Mouse (Mus musculus) gonadal fat pad, adult 2 months (tissue): Measurements from ENCODE around the gene Aebp2. TPM values are rescaled to one million over a fixed set of nuclear protein-coding genes. Genes with fewer than 3 reads are reported as not detected.

Experiments used
- DNase-seq: peaks from one replicate; pipeline ENCODE4 v3.0.0-alpha.2; 2012; ENCODE audit warnings: low read depth
- polyA plus RNA-seq: library from polyadenylated mRNA; depleted of rRNA; stranded (reverse); fragments of >200 nt; gene quantifications from 2 replicates; pipeline ENCODE4 v1.2.3, GENCODE M21; 2012

The Aebp2 gene
- polyA plus RNA-seq, 1 experiment = 25.3 TPM

DNA sequence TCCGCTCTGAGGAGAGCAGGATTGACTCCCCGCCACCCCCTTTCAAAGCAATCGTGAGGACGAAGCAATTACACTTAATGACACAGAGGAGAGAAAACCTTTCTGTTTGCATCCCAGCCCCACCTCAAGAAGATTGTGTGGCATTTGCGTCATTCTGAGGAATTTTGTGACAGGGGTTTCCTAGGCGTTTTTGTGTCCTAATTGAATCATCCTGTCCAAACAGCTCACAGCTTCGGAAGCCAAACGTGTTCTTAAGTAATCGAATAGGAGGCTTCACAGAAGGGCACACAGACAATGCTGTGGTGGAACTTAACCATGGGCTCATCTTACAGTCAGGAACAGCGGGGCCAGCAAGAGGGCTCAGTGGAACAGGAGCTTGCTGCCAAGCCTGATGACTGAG is 15.9 kb upstream of the Aebp2 start:
- no peak for DNase-seq

DNA sequence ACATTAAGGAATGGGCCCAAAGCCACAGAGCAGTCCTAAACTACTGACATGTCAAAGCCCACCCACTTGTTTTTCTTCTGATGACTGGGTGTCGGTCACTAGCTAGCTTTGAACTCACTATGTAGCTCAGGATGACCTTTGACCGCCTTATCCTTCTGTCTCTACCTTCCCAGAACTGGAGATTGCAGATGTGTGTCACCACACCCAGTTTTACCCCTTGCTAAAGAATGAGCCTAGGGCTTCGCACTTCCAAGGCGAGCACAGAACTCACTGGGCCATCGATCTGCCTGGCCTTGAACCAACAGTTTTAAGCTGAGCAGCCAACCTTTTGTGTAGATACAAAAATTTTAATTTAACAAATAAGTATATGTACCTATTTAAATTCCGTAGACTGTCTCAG is 13.8 kb upstream of the Aebp2 start:
- no peak for DNase-seq

DNA sequence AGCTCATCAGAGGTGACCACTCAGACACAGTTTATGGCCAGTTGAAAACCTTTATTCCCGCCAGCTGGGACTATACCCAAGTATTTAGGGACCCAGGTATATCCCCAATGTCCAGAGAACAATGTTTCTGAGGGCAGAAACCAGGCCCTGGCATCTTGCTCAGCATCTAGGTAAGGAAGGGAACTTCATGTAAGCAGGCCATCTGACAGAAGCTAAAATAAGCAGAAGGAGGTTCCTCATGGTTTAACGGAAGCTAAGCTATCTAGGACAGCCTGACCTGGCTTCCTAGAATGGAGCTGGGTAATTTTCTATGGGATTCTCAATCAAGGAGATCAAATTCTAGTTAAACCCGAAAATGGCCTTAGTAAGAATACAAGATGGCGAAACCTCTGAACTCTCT is 12.9 kb upstream of the Aebp2 start:
- DNase-seq = no peak

DNA sequence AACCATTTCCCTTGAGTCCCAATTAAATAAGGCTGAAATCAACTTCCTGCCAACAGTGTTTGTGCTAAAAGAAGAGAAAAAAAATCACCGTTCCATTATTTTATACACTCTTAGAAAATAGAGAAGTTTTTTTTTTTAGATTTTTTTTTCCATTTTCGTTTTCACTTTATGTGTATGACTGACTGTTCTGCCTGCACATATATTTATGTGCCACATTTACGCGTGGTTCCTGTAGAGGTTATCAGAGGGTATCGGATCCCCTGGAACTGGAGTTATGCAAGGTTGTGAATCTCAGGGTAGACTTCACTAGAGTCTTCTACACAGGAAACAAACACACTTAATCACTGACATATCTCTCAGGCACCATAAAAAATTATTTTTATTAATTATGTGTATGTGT is 12.3 kb upstream of the Aebp2 start:
- DNase-seq = no peak

DNA sequence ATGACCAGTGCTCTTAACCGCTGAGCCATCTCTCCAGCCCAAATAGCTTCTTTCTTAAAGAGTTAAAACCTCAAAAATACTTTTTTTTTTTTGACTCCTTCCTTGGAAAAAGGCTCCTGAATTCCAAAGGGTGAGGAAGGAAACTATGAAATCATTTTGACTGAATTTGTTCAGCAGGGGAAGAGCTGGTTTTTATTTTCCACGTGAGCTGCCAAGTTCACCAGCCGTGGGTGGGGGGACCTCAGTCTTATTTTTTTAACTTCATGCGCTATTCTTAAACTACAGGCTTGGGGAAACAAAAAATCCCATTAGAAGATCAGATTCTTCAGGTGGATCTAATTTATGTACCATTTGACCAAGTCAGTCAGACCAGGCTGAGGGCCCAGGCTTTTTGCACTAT is 11.2 kb upstream of the Aebp2 start:
- no peak for DNase-seq

DNA sequence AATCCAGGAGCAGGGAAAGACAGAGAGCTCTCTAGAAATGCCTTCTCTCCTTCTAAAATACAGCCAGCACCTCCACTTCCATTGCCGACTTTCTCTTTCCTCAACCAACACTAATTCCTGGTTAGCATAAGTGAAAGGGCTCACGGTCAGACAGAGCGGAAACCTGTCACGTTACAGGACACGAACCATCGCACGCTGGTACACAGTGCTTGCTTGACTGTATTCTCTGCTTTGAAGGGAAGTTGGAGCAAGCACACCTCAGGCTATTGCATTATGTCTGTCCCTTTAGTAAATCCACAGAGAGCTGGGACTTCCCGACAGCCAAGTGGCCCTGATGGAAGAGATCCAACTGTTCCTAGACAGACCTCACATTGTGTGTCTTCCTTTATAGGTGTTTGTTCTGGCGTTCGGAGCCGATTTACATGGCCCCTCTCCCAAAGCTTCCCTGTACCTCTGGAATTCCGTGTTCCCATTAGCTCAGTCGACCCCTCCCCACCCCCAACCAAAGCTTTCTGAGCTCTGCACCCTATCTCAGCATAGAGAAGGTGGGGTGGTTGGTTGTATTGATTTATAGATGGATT is 10.5 kb upstream of the Aebp2 start:
- DNase-seq = no peak

DNA sequence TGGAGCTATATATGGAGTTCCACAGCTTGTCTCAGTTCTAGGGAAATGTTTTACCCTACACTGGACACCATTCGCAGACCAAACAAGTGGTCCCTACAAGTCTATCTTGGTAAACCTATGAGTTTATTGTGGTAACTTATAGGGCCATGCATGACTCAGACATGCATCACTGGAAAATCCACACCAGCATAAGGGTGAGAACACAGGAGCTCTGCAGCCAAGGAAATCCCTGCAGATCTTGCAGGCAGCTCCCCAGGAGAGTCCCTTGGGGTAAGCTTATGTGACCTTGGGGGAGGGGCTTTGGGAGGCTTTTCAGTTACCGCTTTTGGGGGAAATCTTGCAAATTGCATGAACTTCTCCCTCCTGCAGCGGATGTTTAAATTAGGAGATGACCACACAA is 8.6 kb upstream of the Aebp2 start:
- DNase-seq = no peak

DNA sequence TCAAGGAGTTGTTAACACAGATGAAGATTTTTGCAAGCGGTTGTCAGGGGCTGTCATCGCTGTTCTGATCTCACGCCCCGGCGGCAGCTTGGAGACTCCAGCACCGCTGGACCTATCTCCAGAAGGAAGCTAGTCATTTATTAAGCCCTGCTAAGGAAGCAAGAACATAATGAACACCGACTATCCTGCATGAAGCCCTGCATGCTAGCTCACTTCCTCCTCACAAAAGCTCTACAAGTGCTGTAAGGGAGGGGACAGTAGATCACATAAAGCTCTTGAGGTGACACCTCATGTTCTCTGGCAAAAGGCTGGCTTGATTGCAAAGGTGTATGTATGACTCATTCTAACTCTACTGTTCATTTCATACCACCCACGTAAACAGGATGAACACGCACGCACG is 7.8 kb upstream of the Aebp2 start:
- no peak for DNase-seq

DNA sequence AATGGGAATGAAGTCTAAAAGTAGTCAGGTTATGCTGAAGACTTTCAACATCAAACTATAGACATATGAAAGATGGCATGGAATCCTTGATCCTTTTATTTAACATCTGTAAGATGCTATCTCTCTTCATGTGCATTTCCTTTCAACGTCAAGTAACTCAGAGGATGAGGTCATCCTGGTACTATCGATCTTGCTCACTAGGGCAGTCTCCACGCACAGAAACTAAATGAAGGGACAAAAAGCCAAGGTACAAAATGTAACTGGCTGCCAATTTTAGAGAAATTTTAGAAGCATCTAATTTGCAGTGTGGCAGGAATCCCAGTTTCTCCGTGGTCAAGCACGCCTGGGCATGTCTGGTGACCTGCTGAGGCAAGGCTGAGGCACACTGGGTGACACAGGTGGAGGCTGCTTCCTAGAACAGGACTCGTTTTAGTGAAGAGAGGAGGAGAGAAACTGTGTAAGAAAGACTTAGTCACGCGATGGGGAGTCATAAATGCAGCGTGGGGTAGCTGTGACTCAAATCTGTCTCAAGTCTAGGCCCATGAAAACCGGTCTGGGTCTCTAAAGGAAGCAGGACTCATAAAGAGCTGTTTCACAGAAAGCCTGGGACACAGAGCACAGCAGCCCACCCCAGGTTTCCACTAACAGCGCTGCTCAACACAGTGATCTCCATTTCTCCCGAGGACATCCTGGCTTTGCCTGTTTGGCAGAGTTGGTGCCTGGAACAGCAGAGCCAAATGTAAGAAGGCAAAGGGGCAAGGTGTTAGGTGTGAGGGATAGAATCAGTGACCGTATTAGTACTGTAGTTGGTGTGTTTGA is 1.7 kb upstream of the Aebp2 start:
- no peak for DNase-seq

DNA sequence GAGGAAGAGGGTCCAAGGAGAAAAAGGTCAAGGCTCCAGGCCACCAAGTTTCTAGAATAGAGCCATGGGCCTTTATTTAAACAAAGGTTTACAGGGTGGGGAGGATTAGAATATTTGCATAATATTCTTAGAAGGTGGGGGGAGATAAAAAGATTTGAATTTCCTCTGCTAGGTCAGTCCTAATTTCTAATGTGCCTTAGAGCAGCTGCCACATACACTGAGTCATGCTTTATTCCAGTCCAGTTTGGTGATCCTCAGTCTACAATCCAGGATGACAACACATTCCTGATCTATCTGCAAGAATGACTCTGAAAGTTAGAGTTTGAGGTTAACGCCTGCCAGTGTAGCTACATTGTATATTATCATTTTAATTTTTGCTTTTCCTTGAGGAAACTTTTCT is 841 bp upstream of the Aebp2 start:
- DNase-seq = no peak

DNA sequence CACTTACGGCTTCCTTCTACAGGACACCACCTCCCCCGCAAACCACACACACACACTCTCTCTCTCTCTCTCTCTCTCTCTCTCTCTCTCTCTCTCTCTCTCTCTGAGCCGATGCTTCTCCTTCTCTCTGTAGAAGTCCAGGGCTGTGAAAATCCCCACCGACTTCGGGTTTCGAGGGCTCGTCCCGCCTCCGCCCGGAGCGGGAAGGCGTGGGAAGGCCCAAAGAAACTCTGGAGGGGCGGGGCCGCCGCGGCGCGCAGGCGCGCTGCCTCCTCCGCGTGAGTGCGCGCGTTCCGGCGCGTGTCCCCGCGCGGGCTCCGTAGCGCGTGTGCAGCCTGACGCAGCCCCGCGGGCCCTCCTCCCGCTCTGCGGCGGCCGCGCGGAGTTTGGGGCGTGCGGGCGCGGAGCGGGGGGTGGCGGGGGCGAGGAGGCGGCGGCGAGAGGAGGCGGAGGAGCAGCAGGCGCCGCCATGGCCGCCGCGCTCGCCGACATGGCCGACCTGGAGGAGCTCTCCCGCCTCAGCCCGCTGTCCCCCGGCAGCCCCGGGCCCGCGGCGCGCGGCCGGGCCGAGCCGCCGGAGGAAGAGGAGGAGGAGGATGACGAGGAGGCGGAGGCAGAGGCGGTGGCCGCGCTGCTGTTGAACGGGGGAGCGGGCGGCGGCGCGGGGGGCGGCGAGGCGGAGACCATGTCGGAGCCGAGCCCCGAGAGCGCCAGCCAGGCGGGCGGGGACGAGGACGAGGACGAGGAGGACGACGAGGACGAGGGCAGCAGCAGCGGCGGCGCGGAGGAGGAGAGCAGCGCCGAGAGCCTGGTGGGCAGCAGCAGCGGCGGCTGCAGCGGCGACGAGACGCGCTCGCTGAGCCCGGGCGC is 998 bp downstream of the Aebp2 start:
- DNase-seq = no peak

DNA sequence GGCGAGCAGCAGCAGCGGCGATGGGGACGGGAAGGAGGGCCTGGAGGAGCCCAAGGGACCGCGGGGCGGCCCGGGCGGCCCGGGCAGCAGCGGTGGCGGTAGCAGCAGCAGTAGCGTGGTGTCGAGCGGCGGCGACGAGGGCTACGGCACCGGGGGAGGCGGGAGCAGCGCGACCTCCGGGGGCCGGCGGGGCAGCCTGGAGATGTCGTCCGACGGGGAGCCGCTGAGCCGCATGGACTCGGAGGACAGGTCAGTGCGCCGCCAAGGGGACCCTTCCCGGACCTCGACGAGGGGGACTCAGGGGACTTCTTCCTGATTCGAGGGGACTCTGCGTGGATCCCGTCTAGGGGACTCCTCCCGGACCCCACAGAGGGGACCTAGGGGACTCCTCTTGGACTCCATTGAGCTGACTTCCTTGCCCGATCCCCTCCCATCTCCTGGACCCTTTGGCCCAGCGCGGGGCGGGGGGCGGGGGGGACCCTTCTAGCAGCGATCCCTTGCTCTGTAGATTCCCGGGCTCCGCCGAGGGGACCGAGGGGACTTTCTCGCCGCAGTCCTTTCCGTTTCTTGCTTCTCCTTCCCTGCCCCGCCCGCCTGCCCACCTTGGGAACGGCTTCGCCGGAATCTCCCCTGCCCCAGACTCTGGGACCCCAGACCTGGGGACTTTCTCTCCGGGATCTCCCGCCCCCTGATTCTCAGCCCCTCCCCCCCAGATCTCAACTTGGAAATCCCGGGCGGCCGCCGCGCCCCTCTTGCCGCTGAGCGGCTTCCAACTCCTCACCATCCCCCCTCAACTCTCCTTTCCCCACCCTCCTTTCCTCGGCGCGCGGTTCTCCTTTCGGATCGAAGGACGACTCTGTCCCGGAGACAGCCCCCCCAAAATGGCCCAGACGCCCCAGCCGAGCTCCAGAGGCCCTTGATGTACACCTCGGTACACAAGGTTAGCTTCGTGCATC is 1.9 kb downstream of the Aebp2 start:
- no peak for DNase-seq

DNA sequence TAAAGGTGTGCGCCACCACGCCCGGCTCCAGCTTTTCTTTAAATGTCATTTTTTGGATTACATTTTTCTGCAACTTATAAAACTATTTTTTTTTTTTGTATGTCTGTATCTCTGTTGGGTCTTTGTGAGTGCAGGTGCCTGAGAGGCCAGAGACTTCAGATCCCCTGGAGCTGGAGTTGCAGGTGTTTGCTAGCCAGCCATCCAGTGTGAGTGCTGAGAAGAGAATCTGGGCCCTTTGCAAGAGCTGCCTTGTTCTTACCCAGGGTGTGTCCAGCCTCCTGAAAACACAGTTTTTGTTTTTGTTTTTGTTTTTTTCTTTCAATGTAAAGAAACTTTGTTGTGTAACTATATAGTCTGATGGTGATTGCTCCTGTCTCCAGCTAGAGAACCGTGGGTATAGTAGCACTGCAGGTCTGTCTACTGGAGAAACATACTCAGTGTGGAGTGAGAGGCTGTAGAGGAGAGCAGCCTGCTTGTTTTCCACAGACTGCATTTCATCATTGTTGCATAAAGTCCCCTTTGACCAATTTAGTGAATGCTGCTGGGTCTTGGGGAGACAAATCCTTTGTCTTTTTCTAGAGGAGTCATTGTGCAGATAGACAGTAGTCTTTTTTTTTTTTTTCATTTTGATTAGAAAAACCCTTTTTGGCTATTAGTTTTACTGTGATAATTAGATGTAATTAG is 6.9 kb downstream of the Aebp2 start:
- no peak for DNase-seq

DNA sequence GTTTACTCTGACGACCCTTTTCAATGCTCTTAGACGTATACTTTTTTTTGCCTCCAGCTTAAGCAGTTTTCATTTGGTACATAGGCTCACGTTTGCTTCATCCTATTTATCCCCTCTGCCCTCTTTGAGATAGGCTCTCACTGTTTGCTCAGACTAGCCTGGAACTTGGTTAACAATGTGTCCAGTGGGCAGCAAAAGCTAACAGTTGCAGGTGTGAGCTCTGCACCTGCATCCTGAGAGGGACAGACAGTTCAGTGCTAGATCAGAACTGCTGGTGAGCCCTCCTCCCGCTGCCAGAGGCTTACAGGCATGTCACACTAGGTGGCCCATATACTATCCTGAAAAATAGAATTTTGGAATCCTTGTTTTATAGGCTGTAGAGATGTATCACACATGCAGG is 7.8 kb downstream of the Aebp2 start:
- DNase-seq = no peak

DNA sequence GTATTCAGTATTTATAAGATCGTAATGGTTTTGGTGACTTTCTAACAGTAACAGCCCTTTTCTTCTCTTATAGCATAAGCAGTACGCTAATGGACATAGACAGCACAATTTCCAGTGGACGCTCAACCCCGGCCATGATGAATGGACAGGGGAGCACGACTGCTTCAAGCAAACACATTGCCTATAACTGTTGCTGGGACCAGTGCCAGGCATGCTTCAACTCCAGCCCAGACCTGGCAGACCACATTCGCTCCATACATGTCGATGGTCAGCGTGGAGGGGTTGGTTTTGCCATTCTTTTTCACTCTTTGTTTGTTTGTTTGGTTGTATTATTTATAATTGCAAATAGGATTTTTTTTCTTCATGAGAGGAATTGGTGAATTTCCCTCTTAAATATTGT is 11.2 kb downstream of the Aebp2 start:
- no peak for DNase-seq

DNA sequence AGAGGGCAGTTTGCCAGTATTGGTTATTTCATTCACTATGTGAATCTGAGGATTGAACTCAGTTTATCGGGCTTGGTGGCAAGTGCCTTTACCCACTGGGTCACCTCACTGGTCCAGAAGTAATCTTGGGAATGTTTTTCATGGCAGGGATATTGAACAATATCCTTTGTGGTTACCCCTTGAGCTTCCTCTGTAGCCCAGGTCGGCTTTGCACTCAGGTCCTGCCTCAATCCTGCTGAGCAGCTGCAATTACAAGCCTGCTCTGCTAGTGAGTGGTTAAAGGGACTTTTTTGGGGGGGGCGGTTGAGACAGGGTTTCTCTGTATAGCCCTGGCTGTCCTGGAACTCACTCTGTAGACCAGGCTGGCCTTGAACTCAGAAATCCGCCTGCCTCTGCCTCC is 13.8 kb downstream of the Aebp2 start:
- no peak for DNase-seq

DNA sequence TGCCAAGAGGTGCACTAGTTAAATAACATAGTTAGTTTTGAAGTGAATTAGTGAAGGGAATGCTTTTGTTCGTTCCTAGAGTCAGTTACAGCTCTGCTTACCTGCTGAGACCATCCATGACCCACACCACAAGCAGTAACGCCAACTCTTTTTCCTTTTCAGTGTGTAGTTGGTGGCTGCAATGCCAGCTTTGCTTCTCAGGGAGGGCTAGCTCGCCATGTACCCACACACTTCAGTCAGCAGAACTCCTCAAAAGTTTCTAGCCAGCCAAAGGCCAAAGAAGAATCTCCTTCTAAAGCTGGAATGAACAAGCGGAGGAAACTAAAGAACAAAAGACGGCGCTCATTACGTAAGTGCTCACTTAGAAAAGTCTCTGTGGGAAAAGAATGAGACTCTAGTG is 19.5 kb downstream of the Aebp2 start:
- DNase-seq = no peak

DNA sequence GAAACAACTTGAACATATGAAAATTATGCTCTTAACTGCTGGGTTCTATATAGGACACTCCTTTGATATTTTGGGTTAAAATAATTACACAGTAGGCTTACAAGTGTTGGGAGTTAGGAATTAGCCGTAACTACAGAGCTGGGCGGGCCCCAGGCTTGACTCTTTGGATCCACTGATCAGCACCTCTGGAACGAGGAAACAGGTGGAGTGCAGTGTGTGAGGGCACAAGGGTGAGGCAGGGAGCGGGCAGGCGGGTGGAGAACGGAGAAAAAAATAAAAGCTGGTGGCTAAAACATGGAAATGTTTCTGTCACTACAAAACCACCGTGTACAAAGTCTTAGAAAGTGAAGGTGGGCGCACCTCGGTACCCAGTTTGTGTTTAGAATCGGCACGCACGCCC is 20.2 kb downstream of the Aebp2 start:
- DNase-seq = no peak

DNA sequence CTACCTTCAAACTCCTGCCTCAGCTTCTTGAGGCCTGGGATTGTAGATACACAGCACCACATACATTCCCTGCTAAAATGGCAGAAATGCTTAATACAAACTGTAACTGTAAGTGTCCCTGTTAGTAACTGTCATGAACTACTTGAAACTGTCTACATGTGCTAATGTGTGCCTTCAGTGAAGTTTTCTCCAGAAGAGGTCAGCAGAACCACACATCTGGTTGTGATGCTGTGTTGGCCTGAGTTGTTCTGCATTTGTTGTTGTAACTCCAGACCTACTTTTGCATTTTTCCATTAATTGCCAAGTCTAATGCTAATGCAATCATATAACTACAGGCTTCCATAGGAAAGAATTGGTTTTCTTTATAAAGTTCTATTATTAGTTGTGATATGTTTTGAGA is 23.5 kb downstream of the Aebp2 start:
- no peak for DNase-seq

DNA sequence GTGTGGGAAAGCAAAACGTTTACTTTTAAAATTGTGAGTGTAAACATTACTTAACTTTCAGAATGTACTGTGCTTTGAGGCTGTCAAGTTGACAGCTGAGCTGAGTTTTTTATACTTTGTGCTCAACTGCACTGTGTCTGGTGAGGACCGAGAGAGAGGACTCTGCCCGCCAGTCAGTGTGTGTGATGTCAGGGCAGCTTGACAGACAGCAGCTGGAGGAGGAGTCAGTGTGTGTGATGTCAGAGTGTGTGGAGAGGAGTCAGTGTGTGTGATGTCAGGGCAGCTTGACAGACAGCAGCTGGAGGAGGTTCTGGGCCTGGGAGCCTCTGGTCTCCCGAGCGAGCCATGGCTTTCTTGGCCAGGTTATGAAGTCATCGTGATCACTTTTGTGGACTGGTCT is 24.4 kb downstream of the Aebp2 start:
- no peak for DNase-seq

DNA sequence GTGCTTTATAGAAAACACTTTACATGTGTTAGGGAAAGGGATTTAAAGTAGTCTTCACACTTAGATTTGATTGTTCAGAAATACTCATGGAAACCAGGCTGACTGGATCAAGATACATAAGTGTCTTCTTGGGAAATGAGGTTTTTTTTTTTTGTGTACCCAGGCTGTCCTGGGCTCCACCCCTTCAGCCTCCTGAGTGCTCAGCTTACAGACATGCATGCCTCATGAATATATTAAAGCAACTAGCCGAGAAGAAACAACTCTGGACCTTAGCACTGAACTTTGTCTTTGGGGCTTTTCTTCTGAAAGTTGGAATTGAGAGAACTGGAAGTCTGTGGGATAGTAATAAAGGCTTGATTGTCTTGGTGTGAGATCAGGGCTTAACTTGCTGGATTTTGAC is 27.3 kb downstream of the Aebp2 start:
- DNase-seq = no peak
